Mouse (Mus musculus): ENCODE data around the gene Iqsec1.

- no peak for TF ChIP-seq CTCF (IDR thresholded peaks at IDR 0.05; ENCODE audit: extremely low read depth, insufficient read length, insufficient replicate concordance, low read depth, low read length)
- no peak for TF ChIP-seq POLR2A (IDR thresholded peaks at IDR 0.05; ENCODE audit: low read depth, low read length)
Measured at GRCm38 (mm10) chr6:90644965-90645364, 343.5 kb downstream of the Iqsec1 start.
